Mouse (Mus musculus) spleen, postnatal 4 days (tissue): ENCODE measurements around the gene Tbc1d14.

Source experiments
- DNase-seq, 2 experiments: peaks; one replicate each; pipeline ENCODE4 v3.0.0; 2022; ENCODE audit warnings: low spot score in 2 of 2

Gene Tbc1d14

GRCm38 (mm10) chr5:36553886-36554285, 39.2 kb downstream of the Tbc1d14 start:
- no peak for DNase-seq

- DNase-seq = no peak
These were observed 39.9 kb downstream of the Tbc1d14 start for GRCm38 (mm10) chr5:36553056-36553606.

- no peak for DNase-seq
These were observed 40.7 kb downstream of the Tbc1d14 start for GRCm38 (mm10) chr5:36552391-36552790.

GRCm38 (mm10) chr5:36549243-36549642, 43.8 kb downstream of the Tbc1d14 start:
- DNase-seq = no peak

- no peak for DNase-seq
These were observed 48.3 kb downstream of the Tbc1d14 start for GRCm38 (mm10) chr5:36544765-36545164.

- no peak for DNase-seq
These were observed 52.1 kb downstream of the Tbc1d14 start for GRCm38 (mm10) chr5:36540928-36541327.

GRCm38 (mm10) chr5:36538576-36539187, 54.4 kb downstream of the Tbc1d14 start:
- peak; percentile 78 to 88 for DNase-seq

- no peak for DNase-seq
These were observed 56.7 kb downstream of the Tbc1d14 start for GRCm38 (mm10) chr5:36536424-36536823.

GRCm38 (mm10) chr5:36535438-36536176, 57.5 kb downstream of the Tbc1d14 start:
- DNase-seq = no peak

GRCm38 (mm10) chr5:36534455-36535030, 58.5 kb downstream of the Tbc1d14 start:
- DNase-seq = no peak

- DNase-seq = peak; percentile 84 to 89
These were observed 62.8 kb downstream of the Tbc1d14 start for GRCm38 (mm10) chr5:36530129-36530751.

- no peak for DNase-seq
These were observed 63.4 kb downstream of the Tbc1d14 start for GRCm38 (mm10) chr5:36529698-36530097.

- DNase-seq = no peak
These were observed 66.2 kb downstream of the Tbc1d14 start for GRCm38 (mm10) chr5:36526921-36527320.

GRCm38 (mm10) chr5:36526274-36526673, 66.8 kb downstream of the Tbc1d14 start:
- DNase-seq = no peak

GRCm38 (mm10) chr5:36525216-36525615, 67.9 kb downstream of the Tbc1d14 start:
- no peak for DNase-seq

GRCm38 (mm10) chr5:36523219-36523703, 69.8 kb downstream of the Tbc1d14 start:
- DNase-seq = no peak

- no peak for DNase-seq
These were observed 70.3 kb downstream of the Tbc1d14 start for GRCm38 (mm10) chr5:36522782-36523181.

- DNase-seq = no peak
These were observed 73.3 kb downstream of the Tbc1d14 start for GRCm38 (mm10) chr5:36519751-36520150.

- DNase-seq = no peak
These were observed 75.5 kb downstream of the Tbc1d14 start for GRCm38 (mm10) chr5:36517596-36517995.

- no peak for DNase-seq
These were observed 77.5 kb downstream of the Tbc1d14 start for GRCm38 (mm10) chr5:36515558-36515957.

- DNase-seq = no peak
These were observed 78.0 kb downstream of the Tbc1d14 start for GRCm38 (mm10) chr5:36515126-36515525.

GRCm38 (mm10) chr5:36510956-36511355, 82.1 kb downstream of the Tbc1d14 start:
- DNase-seq = no peak
